Mouse (Mus musculus) monocyte, adult 2 months (primary cell): ENCODE results near the gene Tns1.

Source experiments
- DNase-seq, 2 experiments: peaks; one replicate each; pipeline ENCODE4 v3.0.0; 2022; ENCODE audit warnings: low spot score in 2 of 2, low read depth in 1 of 2

Gene Tns1

DNA sequence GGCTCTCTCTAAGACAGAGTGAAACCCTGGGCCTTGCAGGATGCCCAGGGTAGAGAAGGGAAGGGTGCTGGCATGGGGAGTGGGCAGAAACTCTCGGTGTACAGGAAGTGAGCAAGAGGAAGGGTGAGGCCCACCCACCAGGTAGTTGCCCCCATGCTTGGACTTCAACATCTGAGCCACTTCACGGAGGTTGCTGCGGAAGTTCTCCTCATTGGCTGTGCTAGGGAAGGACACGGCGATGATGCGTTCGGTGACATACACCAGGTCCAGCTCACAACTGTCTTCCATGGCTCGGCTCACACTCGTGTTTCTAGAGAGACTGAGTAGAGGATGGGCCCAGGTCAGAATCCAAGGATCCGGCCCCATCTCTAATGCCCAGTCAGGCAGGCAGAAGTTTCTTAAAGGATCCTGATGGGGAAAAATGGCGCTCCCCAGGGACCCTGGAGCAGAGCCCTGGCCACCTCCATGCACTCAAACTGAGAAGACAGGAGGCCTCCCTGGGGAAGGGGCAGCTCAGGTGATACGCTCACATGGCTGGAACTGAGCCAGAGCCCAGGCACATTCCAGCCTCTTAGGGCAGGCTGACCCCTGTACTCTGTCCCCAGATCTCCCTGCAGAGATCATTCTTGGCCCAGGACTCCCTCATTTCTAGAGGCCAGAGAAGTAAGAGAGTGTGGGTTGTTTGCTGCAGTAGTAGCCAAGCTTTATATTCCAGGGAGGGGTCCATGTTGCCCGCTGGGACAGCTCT is 129.0 kb downstream of the Tns1 start:
- no peak for DNase-seq

- DNase-seq = no peak
Observed at GRCm38 (mm10) chr1:73993901-73994426, 130.3 kb downstream of the Tns1 start.

DNA sequence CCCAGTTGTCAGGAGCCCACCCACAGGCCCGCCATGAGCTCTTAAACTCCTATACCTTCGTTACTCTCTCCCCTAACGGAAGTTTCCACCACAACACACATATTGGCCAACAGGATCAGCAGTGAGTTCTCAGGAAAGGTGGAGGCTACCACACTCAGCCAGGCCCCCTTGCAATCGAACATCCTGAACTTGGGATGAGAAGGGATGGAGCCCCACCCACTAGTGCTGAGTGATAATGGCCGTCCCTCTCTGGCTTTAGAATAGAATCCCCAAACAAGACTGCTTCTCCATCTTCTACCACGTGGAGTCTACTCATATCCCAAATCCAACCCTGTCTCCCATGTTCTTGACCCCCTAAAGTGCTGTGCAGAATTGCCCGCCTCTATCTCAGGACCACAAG is 131.0 kb downstream of the Tns1 start:
- no peak for DNase-seq

GRCm38 (mm10) chr1:73992201-73992938 is 131.9 kb downstream of the Tns1 start:
- no peak for DNase-seq

DNA sequence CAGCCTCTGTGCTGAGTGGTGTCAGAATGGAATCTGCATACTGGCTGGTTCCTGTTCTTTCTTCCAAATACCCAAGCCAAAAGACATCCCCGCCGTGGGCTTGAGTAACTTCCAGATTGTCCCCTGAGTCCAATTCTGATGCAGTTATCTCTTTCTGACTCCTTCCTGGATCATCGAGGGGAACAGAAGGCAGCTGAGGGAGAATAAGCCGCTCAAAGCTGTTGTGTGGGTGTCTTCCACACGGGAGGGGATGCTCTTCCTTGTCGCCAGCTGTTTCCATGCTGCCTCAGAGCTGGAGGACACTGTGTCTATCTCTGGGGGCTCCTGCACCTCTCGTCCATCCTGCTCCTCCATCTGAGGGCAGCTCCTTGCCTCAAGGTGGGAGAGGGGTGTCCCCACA is 133.0 kb downstream of the Tns1 start:
- DNase-seq = no peak

- no peak for DNase-seq
Observed at GRCm38 (mm10) chr1:73990024-73990423, 134.2 kb downstream of the Tns1 start.

DNA sequence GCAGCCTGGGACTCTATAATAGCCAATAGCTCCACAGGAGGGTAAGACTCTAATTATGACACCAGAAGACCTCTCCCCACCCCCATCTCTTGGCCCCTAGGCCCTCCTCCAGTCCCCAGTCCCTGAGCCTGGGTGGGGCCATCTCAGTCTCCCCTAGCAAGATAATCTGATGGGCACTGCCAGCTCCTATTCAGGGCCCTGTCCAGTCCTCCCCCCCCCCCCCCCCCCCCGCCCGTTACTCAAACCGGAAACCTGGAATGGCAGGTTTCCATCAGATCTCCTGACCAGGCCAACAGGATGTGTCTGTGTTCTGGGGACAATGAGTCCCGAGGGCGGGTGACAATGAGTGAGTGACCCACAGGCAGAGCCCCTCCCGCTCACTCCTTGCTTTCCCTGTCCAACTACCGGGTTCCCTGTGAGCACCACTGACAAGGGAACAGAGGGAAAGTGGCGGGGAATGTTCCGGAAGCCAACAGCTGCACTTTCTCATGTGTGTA is 136.5 kb downstream of the Tns1 start:
- no peak for DNase-seq

DNA sequence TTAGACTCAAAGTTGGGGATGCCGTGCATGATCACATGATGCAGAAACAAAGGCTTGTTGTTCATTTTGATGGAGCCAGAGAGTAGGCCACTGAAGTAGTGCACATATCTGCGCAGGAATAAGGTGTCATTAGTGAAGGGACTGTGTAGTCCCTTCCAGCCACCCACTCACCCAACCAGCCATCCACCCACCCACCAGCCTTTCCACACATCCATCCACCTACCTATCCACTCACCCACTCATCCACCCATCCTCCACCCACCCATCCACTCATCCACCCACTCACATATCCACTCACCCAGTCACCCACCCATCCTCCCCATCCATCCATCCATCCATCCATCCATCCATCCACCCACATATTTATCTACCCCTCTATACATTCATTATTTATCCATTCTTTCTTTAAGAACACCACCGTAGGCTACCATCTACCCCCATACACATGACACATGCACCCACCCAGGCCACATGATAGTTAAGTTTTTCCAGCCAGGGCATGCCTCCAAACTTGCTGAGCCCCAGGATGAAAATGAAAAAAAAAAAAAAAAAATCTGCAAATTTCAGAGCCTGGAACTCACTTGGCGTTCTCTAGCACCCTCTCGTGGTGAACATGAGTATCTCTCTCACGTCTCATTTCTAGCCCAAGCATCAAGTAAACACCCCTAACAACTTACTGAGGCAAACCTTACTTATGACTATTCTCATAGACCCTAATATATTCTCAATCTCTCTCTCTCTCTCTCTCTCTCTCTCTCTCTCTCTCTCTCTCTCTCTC is 137.8 kb downstream of the Tns1 start:
- DNase-seq = no peak

DNA sequence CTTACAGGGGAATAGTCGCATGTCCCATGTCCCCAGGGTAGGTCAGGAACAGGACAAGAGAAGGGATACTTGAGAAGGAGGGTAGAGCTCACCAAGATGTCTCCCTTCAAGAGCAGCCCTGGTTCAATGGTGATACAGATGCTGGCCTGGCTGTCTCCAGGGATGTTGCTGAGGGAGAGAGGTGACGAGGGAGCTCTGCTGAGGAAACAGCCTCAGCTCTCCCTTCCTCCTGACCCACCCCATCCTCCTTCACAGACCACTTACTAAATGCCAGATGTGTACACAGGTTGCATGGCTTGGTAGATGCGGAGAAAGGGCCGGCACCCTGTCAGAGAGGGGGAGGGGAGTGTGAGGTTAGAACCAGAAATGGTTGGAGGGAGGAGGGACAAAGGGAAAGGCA is 138.6 kb downstream of the Tns1 start:
- no peak for DNase-seq

DNA sequence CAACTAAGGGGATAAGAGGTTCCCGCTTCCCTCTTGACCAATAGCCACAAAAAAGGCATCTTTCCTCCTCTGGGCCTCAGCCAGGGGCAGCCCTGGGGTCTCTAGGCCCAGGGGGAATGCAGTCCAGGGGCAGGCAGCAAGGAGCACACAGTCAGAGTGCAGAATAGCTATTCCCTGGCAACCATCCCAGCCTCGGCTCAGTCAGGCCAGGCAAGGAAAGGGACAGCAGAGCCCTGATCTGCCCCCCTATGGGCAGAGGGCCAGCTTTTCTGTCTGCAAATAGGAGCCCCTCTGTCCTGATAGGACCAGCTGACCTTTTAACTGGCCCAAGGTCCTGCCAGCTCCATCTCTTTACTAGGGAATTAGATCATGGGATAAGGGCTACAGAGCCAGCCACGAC is 145.0 kb downstream of the Tns1 start:
- no peak for DNase-seq

DNA sequence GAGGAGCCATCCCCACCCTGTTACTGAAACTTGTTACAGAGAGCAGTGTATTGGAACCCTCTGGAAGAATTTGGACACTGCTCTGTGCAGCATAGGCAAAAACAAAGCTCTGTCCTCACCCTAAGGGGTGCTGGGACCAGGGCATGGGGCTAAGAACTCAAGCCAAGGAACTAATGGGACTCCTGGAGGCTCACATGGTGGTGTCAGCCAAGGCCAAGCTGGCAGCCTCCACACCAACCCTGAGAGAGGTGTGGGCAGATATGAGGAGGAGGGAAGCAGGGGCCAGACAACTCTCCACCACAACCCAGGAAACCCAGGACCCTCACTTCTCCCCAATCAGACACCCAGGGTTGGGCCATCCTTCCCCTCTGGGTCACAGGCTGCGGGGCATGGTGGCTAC is 145.7 kb downstream of the Tns1 start:
- DNase-seq = no peak

DNA sequence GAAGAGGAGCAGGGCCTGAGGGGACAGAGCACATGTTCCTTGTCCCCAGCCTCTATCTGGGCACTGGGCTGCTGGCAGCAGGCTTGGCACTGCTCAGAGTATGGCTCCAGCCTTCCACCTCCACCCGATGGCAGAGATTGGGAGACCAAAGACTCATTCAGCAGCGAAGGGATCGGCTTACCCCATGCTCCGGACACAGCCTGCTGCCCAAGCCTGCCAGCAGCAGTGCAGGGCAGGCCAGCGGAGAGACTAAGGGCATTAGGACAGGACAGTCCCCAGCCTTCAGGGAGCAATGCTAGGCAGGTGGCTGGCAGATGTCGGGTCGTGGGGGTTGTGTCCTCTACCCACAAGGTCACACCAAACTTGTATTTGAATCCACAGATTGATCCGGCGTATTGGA is 150.3 kb downstream of the Tns1 start:
- no peak for DNase-seq

- DNase-seq = no peak
Observed at GRCm38 (mm10) chr1:73972726-73973125, 151.5 kb downstream of the Tns1 start.

- no peak for DNase-seq
Observed at GRCm38 (mm10) chr1:73970161-73970730, 154.0 kb downstream of the Tns1 start.

DNA sequence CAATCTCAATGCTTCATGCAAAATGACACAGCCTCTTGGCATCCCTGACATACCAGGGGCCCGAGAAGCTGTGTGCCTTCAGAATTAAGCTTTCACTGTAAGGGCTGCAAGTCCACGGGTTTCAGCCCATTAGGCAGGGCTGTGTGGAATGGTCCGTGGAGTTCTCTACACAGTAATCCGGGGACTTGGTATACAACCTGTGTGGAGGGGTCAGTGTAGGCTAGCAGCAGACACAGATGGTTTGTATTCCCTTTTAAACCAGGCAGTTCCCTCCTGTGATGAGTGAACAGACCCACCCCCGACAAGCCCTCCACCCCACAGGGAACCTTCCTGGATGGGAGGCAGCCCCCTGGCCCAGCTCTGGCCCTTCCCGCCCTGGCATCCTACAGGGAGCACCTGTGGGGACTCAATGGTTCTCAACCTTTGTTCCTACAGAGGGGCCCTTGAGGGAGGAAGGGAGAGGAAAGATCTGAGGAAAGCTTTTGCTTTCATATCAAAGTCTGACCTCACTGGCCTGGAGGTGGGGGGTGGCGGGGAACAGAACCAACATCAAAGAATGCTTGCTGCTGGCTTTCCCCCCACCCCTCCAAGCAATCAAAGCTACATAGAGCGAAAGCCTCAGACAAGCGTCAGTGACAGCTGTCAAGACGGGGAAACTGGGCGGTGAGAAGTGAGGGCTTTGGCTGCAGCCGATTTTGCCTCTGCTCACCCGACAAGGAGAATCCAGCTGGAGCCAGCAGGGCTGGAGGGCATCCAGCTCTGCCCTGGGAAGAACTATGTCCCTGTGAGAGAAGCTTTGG is 155.3 kb downstream of the Tns1 start:
- no peak for DNase-seq

DNA sequence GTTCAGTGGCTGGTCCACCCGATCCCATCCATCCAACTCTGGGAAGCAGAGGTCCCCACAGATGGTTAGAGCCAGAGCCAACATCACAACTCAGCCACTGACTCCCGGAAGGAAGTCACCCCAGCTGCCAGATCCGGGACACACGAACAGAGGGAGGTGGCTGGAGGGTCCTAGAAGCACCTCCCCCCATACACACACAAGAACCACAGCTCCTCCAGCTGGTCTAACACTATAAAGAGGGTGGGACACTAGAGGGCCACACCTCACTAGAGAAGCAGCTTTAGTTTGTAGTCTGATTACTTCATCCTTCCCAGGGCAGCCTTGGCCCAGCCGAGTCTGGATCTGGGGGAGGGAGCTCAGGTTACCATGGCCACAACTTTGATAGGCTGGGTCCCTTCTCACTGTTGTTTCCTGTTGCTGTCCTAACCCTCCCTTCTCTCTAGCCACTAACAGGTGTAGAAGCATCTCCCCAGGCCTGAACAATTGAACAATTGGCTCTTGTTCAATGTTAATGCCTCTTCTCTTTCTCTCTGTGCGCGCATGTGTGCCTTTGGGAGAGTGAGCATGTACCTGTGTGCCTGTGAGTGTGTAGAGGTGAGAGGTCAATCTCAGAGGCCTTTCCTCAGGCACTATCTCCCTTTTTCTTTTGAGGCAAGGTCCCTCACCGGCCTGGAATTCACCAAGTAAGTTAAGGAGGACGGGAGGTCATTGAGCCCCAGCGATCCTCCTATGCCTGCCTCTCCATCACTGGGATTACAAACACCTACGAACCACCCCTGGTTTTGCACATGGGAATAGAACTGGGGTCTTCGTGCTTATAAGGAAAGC is 157.6 kb downstream of the Tns1 start:
- DNase-seq = no peak

GRCm38 (mm10) chr1:73964151-73964743 is 160.0 kb downstream of the Tns1 start:
- no peak for DNase-seq

DNA sequence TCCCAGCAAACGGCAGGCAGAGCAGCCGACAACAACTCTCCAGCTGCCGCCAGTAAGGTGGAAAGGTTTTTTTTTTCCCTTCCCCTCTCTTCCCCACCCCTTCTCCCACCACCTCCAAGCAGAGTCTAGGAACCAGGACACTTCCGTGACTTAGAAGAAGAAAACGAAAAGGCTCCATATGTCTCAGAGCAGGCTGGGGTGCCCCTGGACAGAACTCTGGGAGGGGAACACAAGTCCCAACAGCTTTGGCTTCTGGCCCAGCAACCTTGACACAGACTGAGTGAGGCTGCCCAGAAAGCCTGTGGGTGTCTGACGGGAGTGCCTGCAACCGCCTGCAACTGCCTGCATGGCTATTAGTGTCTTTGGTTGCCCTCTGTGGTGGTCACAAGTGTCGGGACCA is 160.6 kb downstream of the Tns1 start:
- DNase-seq = no peak
